Mouse (Mus musculus): Measurements from ENCODE around the gene Kdm8.

DNA sequence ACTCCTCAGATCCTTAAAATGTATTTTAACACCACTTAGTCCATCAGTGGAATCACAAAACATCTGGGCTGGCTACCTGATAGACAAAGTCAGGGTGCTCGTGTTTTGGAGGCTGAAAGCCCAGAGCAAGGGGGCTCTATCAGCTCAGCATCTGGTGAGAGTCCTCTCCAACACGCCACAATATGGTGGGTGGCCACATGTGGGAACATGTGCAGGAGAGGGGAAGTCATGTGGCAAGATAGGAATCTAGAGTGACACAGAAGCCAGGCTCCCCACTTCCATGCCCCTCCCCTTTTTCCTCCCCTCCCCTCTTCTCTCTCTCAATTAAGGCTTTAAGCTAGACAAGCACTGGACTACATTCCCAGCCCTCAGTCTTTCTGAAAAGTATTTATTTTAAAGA lies 67.4 kb downstream of the Kdm8 start:
- no peak for TF ChIP-seq CTCF (IDR thresholded peaks at IDR 0.05; ENCODE audit: control insufficient read depth, insufficient read depth, insufficient replicate concordance, low read depth, low read length)
- no peak for TF ChIP-seq POLR2A (IDR thresholded peaks at IDR 0.05; ENCODE audit: control insufficient read depth, low read depth, low read length)

Data from testis, adult 2 months (tissue).